Mouse (Mus musculus): ENCODE measurements around the gene Arl16.
"Not testable (repeated sequence)": the region's sequence is repeated elsewhere in the genome, so short reads cannot be mapped to it uniquely, and the experiment has no call there.

Gene Arl16

GRCm38 (mm10) chr11:120467051-120467735 lies at the start of gene Arl16:
TSS of gene Arl16 (minus strand) at chr11:120467607.
- DNase-seq (ENCODE audit: low spot score): peak; percentile 100

DNA sequence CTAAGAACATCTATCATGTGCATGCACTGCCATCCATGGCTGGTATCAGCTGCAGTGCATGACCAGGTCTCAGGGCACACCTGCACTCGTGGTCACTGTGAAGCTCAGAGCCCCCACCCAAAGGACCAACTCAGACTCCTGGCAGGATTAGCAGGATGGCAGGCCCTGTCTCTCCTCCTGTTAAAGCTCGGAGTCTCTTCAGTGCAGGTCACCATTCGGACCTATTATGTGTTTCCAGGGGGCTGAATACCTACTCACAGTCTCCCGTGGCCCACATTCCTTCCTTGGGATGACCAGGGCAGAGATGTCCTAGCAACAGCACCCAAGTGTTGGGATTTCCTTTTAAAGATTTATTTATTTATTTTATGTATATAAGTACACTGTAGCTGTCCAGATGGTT lies 49.7 kb upstream of the Arl16 start:
- DNase-seq (ENCODE audit: low spot score): no peak

DNA sequence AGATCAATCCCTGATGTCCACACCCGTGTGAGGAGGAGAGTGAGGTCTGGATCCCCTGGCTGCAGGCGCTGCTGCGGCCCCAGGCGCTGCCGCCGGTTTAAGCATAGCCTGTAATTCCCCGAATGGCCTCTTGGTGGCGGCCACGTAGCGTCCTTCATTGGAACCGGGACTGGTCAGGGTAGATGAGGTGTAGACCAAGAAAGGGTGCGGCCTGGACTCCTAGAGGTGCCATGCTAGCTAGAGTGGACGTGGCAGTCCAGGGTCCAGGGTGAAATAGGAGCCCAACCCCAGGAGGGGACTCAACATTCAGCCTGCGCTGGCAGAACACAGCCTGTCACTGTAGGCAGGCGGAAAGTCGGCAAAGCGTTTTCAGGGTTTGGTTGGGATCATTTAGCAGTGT lies 48.2 kb upstream of the Arl16 start:
- peak; percentile 91 for DNase-seq (ENCODE audit: low spot score)

DNA sequence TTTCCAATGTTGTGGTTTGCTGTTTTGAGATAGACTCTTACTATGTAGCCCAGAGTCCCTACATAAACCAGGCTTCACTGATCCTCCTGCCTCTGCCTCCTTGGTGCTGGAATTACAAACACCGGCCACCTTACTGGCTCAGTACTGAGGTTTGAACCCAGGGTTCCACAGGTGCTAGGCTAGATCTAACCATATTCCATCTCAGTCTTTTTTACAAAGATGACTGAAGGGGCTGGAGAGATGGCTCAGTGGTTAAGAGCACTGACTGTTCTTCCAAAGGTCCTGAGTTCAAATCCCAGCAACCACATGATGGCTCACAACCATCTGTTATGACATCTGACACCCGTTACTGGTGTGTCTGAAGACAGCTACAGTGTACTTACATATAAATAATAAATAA lies 46.9 kb upstream of the Arl16 start:
- DNase-seq (ENCODE audit: low spot score): not testable (repeated sequence)

- peak; percentile 75 for DNase-seq (ENCODE audit: low spot score)
Observed at GRCm38 (mm10) chr11:120512790-120513453, 45.5 kb upstream of the Arl16 start.

DNA sequence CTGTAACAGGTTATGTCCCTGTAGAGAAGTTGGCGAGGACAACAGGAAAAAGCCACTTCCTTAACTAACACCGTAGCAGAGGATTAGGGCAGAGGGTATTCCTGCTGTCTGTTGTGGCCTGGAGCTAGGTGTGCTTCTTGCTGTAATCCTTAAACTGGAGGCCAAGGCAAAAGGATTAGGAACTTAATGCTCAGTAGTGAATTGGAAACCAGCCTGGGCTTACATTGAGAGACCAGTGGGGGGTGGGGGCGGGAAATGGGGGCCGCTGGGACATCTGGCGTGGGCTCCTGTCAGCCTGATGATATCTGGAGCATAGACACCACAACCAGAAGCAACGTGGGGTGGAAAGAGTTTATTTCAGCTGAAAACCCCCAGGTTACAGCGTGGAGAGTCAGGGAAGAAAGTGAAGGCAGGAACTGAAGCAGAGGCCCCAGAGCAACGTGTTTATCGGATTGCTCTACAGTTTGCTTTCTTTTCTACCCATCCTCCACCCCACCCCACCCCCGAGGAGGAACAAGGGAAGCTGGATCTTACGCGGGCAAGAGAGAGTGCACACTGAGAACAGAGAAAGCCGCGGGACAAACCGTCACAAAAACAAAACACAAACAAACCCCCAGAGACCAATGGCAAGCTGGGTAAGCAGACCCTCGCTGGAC lies 43.1 kb upstream of the Arl16 start:
- DNase-seq (ENCODE audit: low spot score): no peak

DNA sequence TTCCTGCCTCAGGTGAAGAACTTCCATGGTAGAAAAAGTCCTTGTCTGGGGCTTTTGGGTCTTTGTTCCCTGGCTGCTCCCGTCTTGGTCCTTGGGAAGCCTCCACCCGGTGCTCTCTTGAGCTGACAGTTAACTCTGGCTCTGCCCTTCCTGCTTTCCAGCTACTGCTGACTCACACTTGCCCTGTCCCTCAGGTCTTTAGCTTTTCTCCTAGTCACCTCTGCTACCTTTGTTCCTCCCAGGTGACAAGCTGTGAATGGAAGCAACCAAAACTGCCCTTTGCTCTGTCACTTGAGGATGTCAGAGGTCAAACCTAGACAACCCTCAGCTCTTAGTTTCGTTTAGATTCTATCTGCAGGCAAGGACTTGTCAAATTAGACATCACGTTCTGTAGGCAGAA lies 42.5 kb upstream of the Arl16 start:
- DNase-seq (ENCODE audit: low spot score): no peak

DNA sequence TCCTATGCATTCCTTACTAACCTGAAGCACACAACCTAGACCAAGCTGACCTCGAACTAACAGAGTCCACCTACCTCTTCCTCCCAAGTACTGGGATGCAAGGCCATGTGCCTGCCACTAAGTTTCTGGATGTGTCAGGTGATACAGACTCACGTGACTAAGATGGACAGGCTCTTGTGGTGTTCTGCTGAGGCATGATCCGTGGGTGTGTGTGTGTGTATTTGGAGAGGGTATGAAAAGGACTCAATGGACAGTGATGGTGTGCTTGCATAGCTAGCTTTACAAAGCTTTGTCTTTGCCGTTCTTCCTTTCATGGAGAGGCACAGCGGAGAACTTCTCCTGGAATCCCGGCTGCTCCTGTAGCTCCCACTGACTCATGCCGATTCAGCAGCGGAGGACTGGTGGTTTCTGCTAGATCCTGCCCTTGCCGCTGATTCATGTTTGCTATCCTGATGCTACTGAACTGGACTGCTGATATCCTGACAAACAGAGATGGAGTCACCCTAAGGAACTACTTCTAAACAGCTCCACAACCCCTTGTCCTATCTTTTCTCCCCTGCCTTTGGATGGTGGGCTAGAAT lies 41.0 kb upstream of the Arl16 start:
- DNase-seq (ENCODE audit: low spot score): no peak

GRCm38 (mm10) chr11:120507611-120508289 lies 40.3 kb upstream of the Arl16 start:
- no peak for DNase-seq (ENCODE audit: low spot score)

DNA sequence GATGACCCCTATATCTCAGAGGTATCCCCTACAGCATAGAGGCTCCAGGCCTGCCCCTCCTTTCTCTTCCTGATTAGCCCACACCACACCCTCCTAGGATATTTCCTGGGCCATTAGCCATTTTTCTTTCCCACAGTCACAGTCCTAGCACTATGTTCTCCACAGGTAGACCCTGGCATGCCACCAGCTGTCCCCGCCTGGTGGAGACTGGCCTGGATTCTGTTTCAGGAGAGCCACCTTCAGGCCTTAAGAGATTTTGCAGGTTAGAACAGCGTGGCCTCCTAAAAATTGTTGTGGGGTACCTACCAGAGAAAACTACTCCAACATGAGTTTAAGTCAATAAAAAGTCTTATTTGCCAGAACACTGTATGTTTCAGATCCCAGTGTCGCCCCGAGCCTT lies 39.5 kb upstream of the Arl16 start:
- DNase-seq (ENCODE audit: low spot score): no peak

DNA sequence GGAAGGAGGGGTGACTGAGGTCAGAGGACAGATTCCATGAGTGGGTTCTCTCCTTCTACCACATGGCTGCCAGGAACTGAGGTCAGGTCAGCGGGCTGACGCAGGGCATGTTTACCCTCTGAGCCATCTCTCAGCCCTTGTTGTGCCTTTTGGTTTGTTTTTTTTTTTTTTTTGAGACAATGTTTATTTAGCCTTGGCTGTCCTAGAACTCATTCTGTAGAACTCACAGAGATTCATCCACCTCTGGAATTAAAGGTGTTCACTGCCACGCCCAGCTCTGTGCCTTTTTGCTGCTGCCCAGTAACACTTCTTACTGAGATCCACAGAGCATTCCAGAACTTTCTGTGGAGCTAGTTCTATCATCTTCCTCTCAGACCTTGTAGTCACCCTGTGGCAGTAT lies 38.3 kb upstream of the Arl16 start:
- no peak for DNase-seq (ENCODE audit: low spot score)

DNA sequence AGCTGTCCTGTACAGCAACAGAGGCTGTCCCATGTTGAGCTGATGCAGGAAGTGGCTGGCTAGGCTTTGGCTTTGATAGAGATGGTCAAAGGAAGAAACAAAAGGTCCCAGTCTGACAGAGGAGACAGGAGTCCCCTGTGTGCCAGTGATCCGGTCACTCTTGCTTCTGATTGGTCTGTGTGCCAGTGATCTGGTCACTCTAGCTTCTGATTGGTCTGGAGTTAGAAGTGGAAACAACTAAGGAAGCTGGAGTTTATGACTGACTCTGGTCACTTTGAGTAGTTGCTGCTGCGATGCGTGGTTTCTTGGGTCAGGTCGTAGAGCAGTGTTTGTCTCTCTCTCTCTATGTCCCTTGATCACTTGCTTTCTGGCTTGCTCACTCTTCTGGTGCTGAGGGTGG lies 34.3 kb upstream of the Arl16 start:
- DNase-seq (ENCODE audit: low spot score): no peak

DNA sequence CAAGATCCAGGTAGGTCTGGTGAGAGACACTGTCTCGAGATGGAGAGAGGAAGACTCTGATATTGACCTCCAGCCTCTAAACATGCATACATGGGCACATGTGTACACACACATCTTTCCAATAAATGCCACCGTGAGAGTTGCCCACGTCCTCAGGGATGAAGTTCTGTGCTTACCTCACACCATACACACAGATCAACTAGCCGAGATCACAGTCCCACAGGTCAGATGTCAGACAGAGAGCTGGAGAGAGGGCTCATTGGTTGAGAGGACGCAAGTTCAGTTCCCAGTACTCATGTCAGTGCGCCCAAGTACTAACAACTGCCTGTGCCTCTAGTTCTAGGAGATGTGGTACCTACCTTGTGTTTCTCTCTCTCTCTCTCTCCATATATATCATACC lies 33.6 kb upstream of the Arl16 start:
- DNase-seq (ENCODE audit: low spot score): no peak

GRCm38 (mm10) chr11:120500357-120500756 lies 33.0 kb upstream of the Arl16 start:
- DNase-seq (ENCODE audit: low spot score): no peak

DNA sequence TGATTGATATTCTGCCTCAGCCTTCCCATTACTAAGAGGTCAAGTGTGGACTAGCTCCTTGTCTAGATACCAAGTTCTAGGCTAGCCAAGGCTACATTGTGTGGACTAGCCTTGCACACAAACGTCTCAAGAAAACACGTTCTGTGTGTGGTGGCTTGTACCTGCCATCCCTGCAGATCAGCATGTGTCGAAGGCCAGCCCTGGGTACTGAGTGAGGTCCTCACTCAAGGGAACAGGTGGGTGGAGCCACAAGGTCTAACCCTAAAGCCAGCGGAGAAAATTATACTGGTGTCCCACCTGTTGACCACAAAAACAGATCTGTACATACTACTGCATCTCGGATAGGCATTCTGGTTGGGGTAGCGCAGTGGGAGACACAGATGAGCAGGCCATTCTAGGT lies 32.5 kb upstream of the Arl16 start:
- DNase-seq (ENCODE audit: low spot score): no peak

GRCm38 (mm10) chr11:120498891-120499290 lies 31.5 kb upstream of the Arl16 start:
- no peak for DNase-seq (ENCODE audit: low spot score)

GRCm38 (mm10) chr11:120498226-120498625 lies 30.8 kb upstream of the Arl16 start:
- no peak for DNase-seq (ENCODE audit: low spot score)

DNA sequence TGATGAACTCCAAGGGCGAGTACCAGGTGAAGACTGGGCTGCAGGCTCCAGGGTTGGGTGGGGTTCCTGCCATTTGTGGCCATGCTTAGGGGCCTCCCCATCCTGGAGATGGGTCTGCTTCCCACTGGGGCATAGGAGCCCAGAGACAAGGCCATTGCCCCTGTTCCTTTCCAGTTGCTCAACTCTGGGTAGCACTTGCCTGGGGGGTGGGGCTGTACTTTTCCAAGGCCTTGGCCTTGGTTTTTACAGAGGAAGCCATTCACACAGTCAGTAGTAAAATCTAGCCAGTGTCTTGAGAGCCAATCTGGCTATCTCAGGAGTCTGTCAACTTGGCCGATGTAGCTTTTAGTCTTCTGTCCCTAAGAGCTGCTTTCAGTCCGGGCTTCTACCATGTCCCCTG lies 30.0 kb upstream of the Arl16 start:
- DNase-seq (ENCODE audit: low spot score): no peak

GRCm38 (mm10) chr11:120493911-120494310 lies 26.5 kb upstream of the Arl16 start:
- no peak for DNase-seq (ENCODE audit: low spot score)

GRCm38 (mm10) chr11:120493351-120493750 lies 25.9 kb upstream of the Arl16 start:
- no peak for DNase-seq (ENCODE audit: low spot score)

GRCm38 (mm10) chr11:120492878-120493203 lies 25.4 kb upstream of the Arl16 start:
- no peak for DNase-seq (ENCODE audit: low spot score)

GRCm38 (mm10) chr11:120492024-120492877 lies 24.8 kb upstream of the Arl16 start:
- peak; percentile 76 for DNase-seq (ENCODE audit: low spot score)

Data from embryo, embryonic 10 days (tissue).